Mouse (Mus musculus): ENCODE results near the gene Cdh18.
"Not testable (repeated sequence)": the region's sequence is repeated elsewhere in the genome, so short reads cannot be mapped to it uniquely, and the experiment has no call there.

The Cdh18 gene

GRCm38 (mm10) chr15:22548711-22549271, at the start of gene Cdh18:
Gene Cdh18 (plus strand): TSS chr15:22549022.
- no peak for DNase-seq (ENCODE audit: low read depth)

- no peak for DNase-seq (ENCODE audit: low read depth)
Observed at GRCm38 (mm10) chr15:22511271-22511670, 37.6 kb upstream of the Cdh18 start.

GRCm38 (mm10) chr15:22535828-22536227, 13.0 kb upstream of the Cdh18 start:
- DNase-seq (ENCODE audit: low read depth): no peak

- DNase-seq (ENCODE audit: low read depth): no peak
Observed at GRCm38 (mm10) chr15:22577974-22578616, 29.3 kb downstream of the Cdh18 start.

- no peak for DNase-seq (ENCODE audit: low read depth)
Observed at GRCm38 (mm10) chr15:22578617-22578990, 29.8 kb downstream of the Cdh18 start.

GRCm38 (mm10) chr15:22584667-22585066, 35.8 kb downstream of the Cdh18 start:
- DNase-seq (ENCODE audit: low read depth): no peak

GRCm38 (mm10) chr15:22716376-22716775, 167.6 kb downstream of the Cdh18 start:
- DNase-seq (ENCODE audit: low read depth): no peak

- no peak for DNase-seq (ENCODE audit: low read depth)
Observed at GRCm38 (mm10) chr15:22717681-22718080, 168.9 kb downstream of the Cdh18 start.

- no peak for DNase-seq (ENCODE audit: low read depth)
Observed at GRCm38 (mm10) chr15:22726574-22726973, 177.8 kb downstream of the Cdh18 start.

- no peak for DNase-seq (ENCODE audit: low read depth)
Observed at GRCm38 (mm10) chr15:22733039-22733438, 184.2 kb downstream of the Cdh18 start.

- no peak for DNase-seq (ENCODE audit: low read depth)
Observed at GRCm38 (mm10) chr15:22736165-22736564, 187.3 kb downstream of the Cdh18 start.

GRCm38 (mm10) chr15:22761257-22761656, 212.4 kb downstream of the Cdh18 start:
- not testable (repeated sequence) for DNase-seq (ENCODE audit: low read depth)

GRCm38 (mm10) chr15:22766591-22766990, 217.8 kb downstream of the Cdh18 start:
- not testable (repeated sequence) for DNase-seq (ENCODE audit: low read depth)

- no peak for DNase-seq (ENCODE audit: low read depth)
Observed at GRCm38 (mm10) chr15:22776346-22776745, 227.5 kb downstream of the Cdh18 start.

GRCm38 (mm10) chr15:22789696-22790095, 240.9 kb downstream of the Cdh18 start:
- DNase-seq (ENCODE audit: low read depth): no peak

- no peak for DNase-seq (ENCODE audit: low read depth)
Observed at GRCm38 (mm10) chr15:22791791-22792190, 243.0 kb downstream of the Cdh18 start.

GRCm38 (mm10) chr15:22833127-22833526, 284.3 kb downstream of the Cdh18 start:
- DNase-seq (ENCODE audit: low read depth): no peak

- DNase-seq (ENCODE audit: low read depth): no peak
Observed at GRCm38 (mm10) chr15:22837173-22837572, 288.4 kb downstream of the Cdh18 start.

- DNase-seq (ENCODE audit: low read depth): no peak
Observed at GRCm38 (mm10) chr15:22857704-22858103, 308.9 kb downstream of the Cdh18 start.

GRCm38 (mm10) chr15:22870679-22871078, 321.9 kb downstream of the Cdh18 start:
- no peak for DNase-seq (ENCODE audit: low read depth)

- DNase-seq (ENCODE audit: low read depth): no peak
Observed at GRCm38 (mm10) chr15:22897724-22898123, 348.9 kb downstream of the Cdh18 start.

- no peak for DNase-seq (ENCODE audit: low read depth)
Observed at GRCm38 (mm10) chr15:22898208-22898607, 349.4 kb downstream of the Cdh18 start.

GRCm38 (mm10) chr15:22914444-22914843, 365.6 kb downstream of the Cdh18 start:
- no peak for DNase-seq (ENCODE audit: low read depth)

GRCm38 (mm10) chr15:22934293-22934692, 385.5 kb downstream of the Cdh18 start:
- no peak for DNase-seq (ENCODE audit: low read depth)
